Comparison of ENCODE assay signal across 14 mouse cellular contexts in the genomic region with DNA sequence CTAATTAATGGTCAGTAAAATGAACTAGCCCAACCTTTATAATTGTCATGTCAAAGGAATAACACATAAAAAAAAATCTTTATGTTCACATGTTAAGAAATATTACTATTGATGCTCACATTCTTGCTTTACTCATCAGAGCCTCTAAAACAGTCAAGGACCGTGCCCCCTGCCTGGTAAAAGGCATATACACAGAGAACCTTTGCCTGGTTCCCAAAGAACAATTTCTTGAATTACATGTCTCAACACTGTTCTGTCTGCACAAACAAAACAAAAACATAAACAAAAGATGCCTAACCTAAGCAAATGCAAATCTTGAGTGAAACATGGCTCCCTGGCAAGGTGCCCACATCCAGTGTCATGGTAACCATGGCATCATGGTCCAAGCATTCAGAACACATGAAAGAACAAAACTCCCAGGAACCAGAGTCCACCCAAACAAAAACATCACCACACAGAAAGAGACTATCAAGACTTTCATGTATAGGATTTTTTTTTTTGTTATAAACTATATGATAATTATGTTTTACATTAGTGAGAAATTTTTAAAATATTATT.
A peak's percentile ranks its signal among the peaks of the same experiment; 100 is the strongest.
DNase-seq lines count a peak whose midpoint lies in the region; ATAC-seq and TF ChIP-seq lines count a peak whose summit lies in the region.
"Had no signal": no experiment of that assay in that cellular context is flagged by ENCODE, and none has a peak within 500 bp of the region (broad histone marks: within the 10 kb centered on the region; RNA-seq: fewer than 3 reads in every experiment).

No protein-coding gene starts in this region.

- no peak for ATAC-seq in lung, embryonic 14.5 days (ENCODE audit: insufficient read depth)
- ATAC-seq in forebrain, embryonic 16.5 days = peak; percentile 54; the same call in 1 of the 2 replicates
- ATAC-seq: inflammation-experienced regulatory T-cells, adult 6 months had no signal

- H3K27ac ChIP-seq in lung, embryonic 14.5 days (ENCODE audit: low read depth) = no peak overlapping the region
- no peak overlapping the region for H3K27ac ChIP-seq in forebrain, embryonic 16.5 days (ENCODE audit: low read length)
- H3K27ac ChIP-seq: limb, embryonic 15.5 days had no signal

- no peaks in the 10 kb centered on the region for H3K36me3 ChIP-seq in lung, embryonic 14.5 days (ENCODE audit: insufficient read depth)
- no peaks in the 10 kb centered on the region for H3K36me3 ChIP-seq in forebrain, embryonic 16.5 days (ENCODE audit: control insufficient read depth, insufficient read depth)
- H3K36me3 ChIP-seq: limb, embryonic 15.5 days had no signal

- no peak overlapping the region for H3K4me2 ChIP-seq in lung, embryonic 14.5 days
- H3K4me2 ChIP-seq in forebrain, embryonic 16.5 days (ENCODE audit: low read length) = no peak overlapping the region
- H3K4me2 ChIP-seq: limb, embryonic 15.5 days had no signal

- 90% methylated on average over 1 of the region's 1 CpGs for WGBS in lung, embryonic 14.5 days
- WGBS in forebrain, embryonic 16.5 days = 36% methylated on average over 1 of the region's 1 CpGs

- no peaks in the 10 kb centered on the region for H3K27me3 ChIP-seq in lung, embryonic 14.5 days (ENCODE audit: insufficient read depth, low read length)
- no peaks in the 10 kb centered on the region for H3K27me3 ChIP-seq in forebrain, embryonic 16.5 days (replicated peaks; ENCODE audit: control insufficient read depth, insufficient read depth, low read length)
- H3K27me3 ChIP-seq: limb, embryonic 15.5 days had no signal

- TF ChIP-seq CTCF in lung, embryonic 14.5 days (IDR thresholded peaks at IDR 0.05; ENCODE audit: low read depth) = no peak

- no peak overlapping the region for H3K9ac ChIP-seq in lung, embryonic 14.5 days
- no peak overlapping the region for H3K9ac ChIP-seq in forebrain, embryonic 16.5 days (replicated peaks; ENCODE audit: low read depth, low read length)
- H3K9ac ChIP-seq: limb, embryonic 15.5 days had no signal

- H3K4me1 ChIP-seq in lung, embryonic 14.5 days (ENCODE audit: insufficient read depth) = no peaks in the 10 kb centered on the region
- no peaks in the 10 kb centered on the region; the same call in 1 of the 2 replicates for H3K4me1 ChIP-seq in forebrain, embryonic 16.5 days (replicated peaks; ENCODE audit: control insufficient read depth, insufficient read depth, low read length)
- H3K4me1 ChIP-seq: limb, embryonic 15.5 days had no signal

- H3K9me3 ChIP-seq in lung, embryonic 14.5 days (ENCODE audit: low read depth, low read length) = no peaks in the 10 kb centered on the region
- no peaks in the 10 kb centered on the region for H3K9me3 ChIP-seq in forebrain, embryonic 16.5 days (ENCODE audit: control insufficient read depth, low read length)
- H3K9me3 ChIP-seq: limb, embryonic 15.5 days had no signal

- DNase-seq in lung, embryonic 14.5 days = peak; percentile 41
- no peak for DNase-seq in lung, postnatal 36 days
- DNase-seq in right cerebral cortex, postnatal 14 days = peak; percentile 30
- DNase-seq in right cerebral cortex, postnatal 25 days = no peak
- DNase-seq in left cerebral cortex, adult 9 months (ENCODE audit: low spot score in 2 of 2) = no peak
- no peak for DNase-seq in heart, postnatal 4 days
- DNase-seq: cerebellum, adult 11 months; gastrocnemius, postnatal 25 days; kidney, adult 9 months; lung, postnatal 14 days had no signal

- H3K4me3 ChIP-seq in lung, embryonic 14.5 days (ENCODE audit: low read depth, low read length) = no peak overlapping the region
- no peak overlapping the region for H3K4me3 ChIP-seq in forebrain, embryonic 16.5 days (replicated peaks; ENCODE audit: low read length)
- H3K4me3 ChIP-seq: erythroblast, embryonic 14.5 days; limb, embryonic 15.5 days had no signal

Comparison
In these comparisons a context has a peak if more than half of its experiments do, and no peak if none do; other contexts are left out.
1. DNase-seq: peak in lung, embryonic 14.5 days (single experiment) and right cerebral cortex, postnatal 14 days (single experiment); none in lung, postnatal 36 days (single experiment), right cerebral cortex, postnatal 25 days (single experiment), left cerebral cortex, adult 9 months (0 of 2) and heart, postnatal 4 days (single experiment).